ENCODE assay signal across 9 mouse cellular contexts in genomic region chr11:86578809-86579730, GRCm38 (mm10). TPM values are rescaled to one million over a fixed set of nuclear protein-coding genes. Genes with fewer than 3 reads are reported as not detected.
A peak's percentile ranks its signal among the peaks of the same experiment; 100 is the strongest.
DNase-seq lines count a peak whose midpoint lies in the region; ATAC-seq and TF ChIP-seq lines count a peak whose summit lies in the region.
"Had no signal": no experiment of that assay in that cellular context is flagged by ENCODE, and none has a peak within 500 bp of the region (broad histone marks: within the 10 kb centered on the region; RNA-seq: fewer than 3 reads in every experiment).

No protein-coding gene starts in this region.

- H3K27me3 ChIP-seq in heart, embryonic 15.5 days, result no peaks in the 10 kb centered on the region
- H3K27me3 ChIP-seq in small intestine, adult 2 months (ENCODE audit: control insufficient read depth, insufficient read depth, low read length), result no peaks in the 10 kb centered on the region
- H3K27me3 ChIP-seq: midbrain, embryonic 12.5 days had no signal

- peak overlapping the region; percentile 87 for H3K27ac ChIP-seq in heart, embryonic 15.5 days
- H3K27ac ChIP-seq in small intestine, adult 2 months (ENCODE audit: insufficient read depth, low read depth, low read length), result peak overlapping the region; percentile 97
- H3K27ac ChIP-seq: midbrain, embryonic 12.5 days had no signal

- peaks cover 51% of the 10 kb centered on the region for H3K4me1 ChIP-seq in heart, embryonic 15.5 days (replicated peaks)
- H3K4me1 ChIP-seq in small intestine, adult 2 months (ENCODE audit: control insufficient read depth, insufficient read depth, insufficient read length, low read length), result peaks cover 44% of the 10 kb centered on the region
- H3K4me1 ChIP-seq: midbrain, embryonic 12.5 days had no signal

- DNase-seq in layer of hippocampus, adult 9-11 months, result peak; percentile 76
- DNase-seq in layer of hippocampus, adult 18-20 months (ENCODE audit: low spot score in 2 of 2), result no peak
- peak; percentile 68 for DNase-seq in adrenal gland, adult 8-10 months
- DNase-seq in liver, result peak; percentile 24
- DNase-seq in frontal cortex, postnatal 10 days (ENCODE audit: low spot score in 2 of 2), result no peak
- no peak for DNase-seq in MN1 (ENCODE audit: low spot score)

- no peaks in the 10 kb centered on the region for H3K36me3 ChIP-seq in heart, embryonic 15.5 days
- H3K36me3 ChIP-seq in small intestine, adult 2 months (ENCODE audit: control insufficient read depth, insufficient read depth, low read length), result peaks cover 8% of the 10 kb centered on the region
- H3K36me3 ChIP-seq: midbrain, embryonic 12.5 days had no signal

- H3K9ac ChIP-seq in heart, embryonic 15.5 days, result no peak overlapping the region
- H3K9ac ChIP-seq: midbrain, embryonic 12.5 days had no signal

- H3K4me2 ChIP-seq in heart, embryonic 15.5 days, result no peak overlapping the region
- H3K4me2 ChIP-seq: midbrain, embryonic 12.5 days had no signal

- TF ChIP-seq CTCF in small intestine, adult 2 months (IDR thresholded peaks at IDR 0.05; ENCODE audit: extremely low read depth, insufficient read length, insufficient replicate concordance, low read depth, low read length), result no peak

- 59% methylated on average over 25 of the region's 25 CpGs for WGBS in heart, embryonic 15.5 days
- WGBS in small intestine, adult 2 months, result 14% methylated on average over 25 of the region's 25 CpGs

- H3K4me3 ChIP-seq in heart, embryonic 15.5 days, result no peak overlapping the region
- peak overlapping the region; percentile 15 for H3K4me3 ChIP-seq in small intestine, adult 2 months (ENCODE audit: low read depth, low read length)
- H3K4me3 ChIP-seq: midbrain, embryonic 12.5 days had no signal

- no peaks in the 10 kb centered on the region for H3K9me3 ChIP-seq in heart, embryonic 15.5 days (replicated peaks)
- H3K9me3 ChIP-seq: midbrain, embryonic 12.5 days had no signal

- ATAC-seq in heart, embryonic 15.5 days (replicated peaks; ENCODE audit: insufficient number of reproducible peaks, insufficient read depth, low FRiP score, low read depth), result no peak

- peak; percentile 35; the same call in 1 of the 2 replicates for TF ChIP-seq POLR2A in small intestine, adult 2 months (IDR thresholded peaks at IDR 0.05; ENCODE audit: low read depth, low read length)

RNA-seq across cellular contexts. Expression of gene Tubd1, which starts 34.3 kb away (rescaled TPM):
- 1 to 10 TPM; 5.2 to 6.0 TPM for total RNA-seq in layer of hippocampus, adult 18-20 months (2021)
- total RNA-seq in adrenal gland, adult 8-10 months (2022), result 10 to 100 TPM; 10.5 to 11.5 (median 11.4) TPM
- polyA plus RNA-seq in heart, embryonic 15.5 days (2015; fragmentation: Nextera tagmentation; extraction: Ambion mirVana), result 11.7 and 13.1 TPM in 2 replicates
- 0.93 and 1.2 TPM in 2 replicates for polyA plus RNA-seq in small intestine, adult 2 months (2012; rRNA removed)

RNA-seq across cellular contexts. Expression of gene Rps6kb1, which starts 34.5 kb away (rescaled TPM):
- total RNA-seq in layer of hippocampus, adult 18-20 months (2021), result 10 to 100 TPM; 33.1 to 37.3 TPM
- total RNA-seq in adrenal gland, adult 8-10 months (2022), result 10 to 100 TPM; 37.4 to 52.1 (median 46.9) TPM
- polyA plus RNA-seq in heart, embryonic 15.5 days (2015; fragmentation: Nextera tagmentation; extraction: Ambion mirVana), result 38.4 and 44.1 TPM in 2 replicates
- polyA plus RNA-seq in small intestine, adult 2 months (2012; rRNA removed), result 1.5 and 3.9 TPM in 2 replicates

Comparison
In these comparisons a context has a peak if more than half of its experiments do, and no peak if none do; other contexts are left out.
1. DNase-seq: peak in layer of hippocampus, adult 9-11 months (single experiment), adrenal gland, adult 8-10 months (single experiment) and liver (single experiment); none in layer of hippocampus, adult 18-20 months (0 of 2), frontal cortex, postnatal 10 days (0 of 2) and MN1 (single experiment).